Mouse (Mus musculus) monocyte, adult 5-6 weeks (primary cell): ENCODE measurements at regions not wholly inside any gene's neighbourhood (a gene's known extent, or its start where the extent isn't known, plus 50 kb on each side); places are given as distances from the start of the nearest gene placed in this dataset.
A peak's percentile ranks its signal among the peaks of the same experiment; 100 is the strongest.

Source experiments
- ATAC-seq: fragments of 153-309, 156-312 bp; replicated peaks from 2 replicates; pipeline ENCODE4 v1.8.0; 2017; ENCODE audit warnings: mild to moderate bottlenecking; ENCODE audit not compliant: low TSS enrichment, insufficient number of reproducible peaks, severe bottlenecking, poor library complexity, low FRiP score

DNA sequence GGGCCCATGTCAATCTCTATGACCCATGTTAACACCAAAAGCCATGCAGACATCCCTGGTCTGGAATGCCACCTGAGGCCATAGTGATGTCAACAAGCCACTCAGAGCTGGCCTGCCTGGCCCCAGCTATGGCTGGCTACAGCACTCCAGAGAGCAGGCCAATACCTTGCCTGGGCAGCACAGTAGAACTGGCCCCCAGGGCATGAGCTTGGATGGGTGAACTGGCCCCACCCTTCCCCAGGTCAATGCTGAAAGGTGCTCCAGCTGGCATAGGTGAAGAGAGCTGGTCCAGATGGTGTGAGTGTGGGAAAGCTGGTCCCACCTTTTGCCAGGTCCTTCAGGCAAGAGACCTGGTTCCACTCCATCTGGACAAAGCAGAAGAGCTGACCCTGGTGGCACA is 132.2 kb downstream of the Nfkbiz start:
- ATAC-seq: no peak

- peak; percentile 96 for ATAC-seq
Observed at GRCm38 (mm10) chr16:55698489-55698892, 140.2 kb downstream of the Nfkbiz start.

GRCm38 (mm10) chr16:55691069-55691468 is 147.6 kb downstream of the Nfkbiz start:
- ATAC-seq: peak; percentile 99

DNA sequence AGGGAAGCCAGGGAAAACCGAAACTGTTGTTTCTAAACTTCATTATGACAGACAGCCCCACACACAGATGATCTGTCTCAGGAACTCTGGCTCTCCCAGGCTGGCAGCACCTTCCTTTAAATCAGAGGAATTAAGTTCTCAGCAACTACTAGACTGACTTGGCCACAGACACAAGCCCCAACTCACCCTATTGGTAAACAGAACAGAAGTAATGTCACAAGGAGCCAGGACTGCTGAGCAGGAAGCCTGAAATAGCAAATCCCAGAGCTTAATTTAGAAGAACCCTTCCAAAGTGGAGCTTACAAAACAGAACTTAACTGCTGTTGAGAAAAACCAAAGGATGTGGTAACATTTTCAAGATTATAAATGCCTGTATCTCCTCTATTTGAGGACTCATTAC is 174.8 kb downstream of the Nfkbiz start:
- peak; percentile 93 for ATAC-seq

DNA sequence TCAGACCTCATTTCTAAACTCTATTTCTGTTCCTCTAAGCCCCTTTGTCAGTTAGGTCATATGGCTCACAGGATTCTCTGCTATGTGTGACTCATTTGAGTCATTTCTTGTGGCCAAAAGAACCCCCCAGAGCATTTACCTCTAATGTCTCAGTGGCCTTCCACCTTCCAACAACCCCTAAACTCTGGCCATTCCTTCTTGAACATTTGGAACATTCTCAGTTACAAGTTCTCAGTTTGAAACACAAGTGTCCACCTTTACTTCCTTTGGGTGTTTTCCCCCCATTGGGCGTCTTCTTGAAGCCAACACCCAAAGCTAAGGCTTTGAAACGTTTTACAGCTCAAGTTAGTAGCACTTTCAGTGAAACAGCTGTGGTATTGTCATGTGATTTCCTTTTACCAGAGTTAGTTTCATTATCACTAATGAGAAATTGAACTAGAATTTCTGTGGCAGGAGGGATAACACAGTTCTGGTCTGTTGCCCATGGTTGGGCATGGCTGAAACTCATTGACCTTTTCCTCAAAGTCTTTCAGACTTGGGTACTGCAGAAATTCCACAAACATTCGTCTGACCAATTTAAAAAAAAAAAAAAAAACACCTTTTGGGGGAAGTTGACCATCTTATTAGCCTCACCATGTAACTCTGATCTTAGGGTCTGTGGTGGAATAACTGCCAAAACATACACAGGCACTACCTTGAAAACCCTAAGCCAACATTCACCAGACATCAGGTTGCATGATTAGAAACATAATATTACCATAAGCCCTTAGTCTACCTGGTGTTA is 201.8 kb downstream of the Nfkbiz start:
- ATAC-seq: peak; percentile 94

- ATAC-seq: 0 out of 2 replicates have a peak, but pooled peaks have one; percentile 10
Observed at GRCm38 (mm10) chr16:55636224-55636623, 202.5 kb downstream of the Nfkbiz start.

- ATAC-seq: no peak
Observed at GRCm38 (mm10) chr16:55634691-55635090, 204.0 kb downstream of the Nfkbiz start.

DNA sequence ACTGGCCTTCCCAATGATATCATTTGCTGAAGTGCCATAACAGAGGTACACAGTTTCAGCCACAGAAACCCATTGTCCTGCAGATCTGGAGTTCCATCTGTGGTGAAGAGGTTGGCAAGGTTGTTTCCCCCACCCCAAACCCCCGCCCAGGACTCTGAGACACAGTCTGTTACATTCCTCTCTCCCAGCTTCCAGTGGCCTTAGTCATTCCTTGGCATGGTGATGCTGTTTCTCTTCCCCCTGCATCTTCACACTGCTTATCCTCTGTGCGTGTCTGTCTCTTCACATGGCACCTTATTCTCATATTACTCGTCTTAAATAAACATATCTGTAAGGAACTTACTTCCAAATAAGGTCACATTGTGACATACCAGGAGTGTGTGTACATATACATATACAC is 206.5 kb downstream of the Nfkbiz start:
- ATAC-seq: no peak

DNA sequence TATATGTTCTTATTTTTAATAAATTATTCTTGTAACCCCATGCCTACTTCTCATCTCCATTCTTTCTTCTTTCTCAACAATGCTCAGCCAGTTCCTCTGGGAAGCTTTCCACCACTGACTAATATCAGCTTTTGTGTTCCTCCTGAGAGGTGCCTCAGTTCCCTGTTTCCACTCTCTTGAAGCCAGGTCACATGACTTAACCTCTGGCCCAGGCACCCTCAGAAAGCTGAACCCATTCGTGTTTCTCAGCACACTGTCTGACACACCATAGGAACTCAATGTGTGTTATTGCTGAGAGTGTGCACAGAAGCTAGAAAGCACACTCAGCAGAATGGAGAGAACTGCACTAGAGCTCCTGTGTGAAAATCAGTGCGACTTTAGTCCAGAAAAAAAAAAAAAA is 207.1 kb downstream of the Nfkbiz start:
- ATAC-seq: peak; percentile 43

GRCm38 (mm10) chr16:55631048-55631447 is 207.7 kb downstream of the Nfkbiz start:
- no peak for ATAC-seq

DNA sequence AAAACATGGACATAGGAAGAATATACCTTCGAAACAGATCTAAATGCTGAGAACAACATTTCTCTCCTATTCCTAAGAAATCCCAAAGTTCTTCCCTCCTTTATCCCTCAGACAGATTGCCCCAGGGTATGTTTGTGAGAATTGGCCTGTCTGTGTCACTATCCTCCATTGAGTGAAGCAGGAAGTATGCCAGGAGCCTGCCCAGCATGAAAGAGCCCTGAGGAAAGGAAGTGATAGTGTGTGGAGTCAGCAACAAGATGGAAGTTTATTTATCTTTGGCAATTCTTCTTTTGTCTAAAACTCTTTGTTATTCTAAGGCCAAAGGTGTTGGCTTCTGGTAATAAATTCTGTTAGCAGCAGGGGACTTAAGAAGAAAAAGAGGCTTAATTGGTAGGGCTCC is 211.2 kb downstream of the Nfkbiz start:
- no peak for ATAC-seq

DNA sequence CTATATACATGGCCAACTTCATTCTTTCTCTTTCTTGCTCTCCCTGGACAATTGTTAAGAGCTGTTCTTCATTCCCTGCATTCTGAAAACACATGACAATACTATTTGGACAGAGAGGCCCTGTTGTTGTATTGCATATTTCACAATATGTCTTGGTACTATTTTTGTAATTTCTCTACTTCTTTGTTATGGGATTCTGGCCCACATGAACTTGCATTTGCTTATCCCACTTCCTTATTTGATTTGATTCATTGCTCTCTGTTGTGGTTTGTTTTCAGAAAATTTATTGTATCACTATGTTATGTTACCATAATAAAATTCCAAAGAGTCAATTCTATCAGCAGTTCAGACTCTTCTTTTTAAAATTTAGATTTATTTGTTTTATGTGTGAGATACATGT is 215.3 kb downstream of the Nfkbiz start:
- peak; percentile 75 for ATAC-seq

- no peak for ATAC-seq
Observed at GRCm38 (mm10) chr16:55619731-55620130, 219.0 kb downstream of the Nfkbiz start.

DNA sequence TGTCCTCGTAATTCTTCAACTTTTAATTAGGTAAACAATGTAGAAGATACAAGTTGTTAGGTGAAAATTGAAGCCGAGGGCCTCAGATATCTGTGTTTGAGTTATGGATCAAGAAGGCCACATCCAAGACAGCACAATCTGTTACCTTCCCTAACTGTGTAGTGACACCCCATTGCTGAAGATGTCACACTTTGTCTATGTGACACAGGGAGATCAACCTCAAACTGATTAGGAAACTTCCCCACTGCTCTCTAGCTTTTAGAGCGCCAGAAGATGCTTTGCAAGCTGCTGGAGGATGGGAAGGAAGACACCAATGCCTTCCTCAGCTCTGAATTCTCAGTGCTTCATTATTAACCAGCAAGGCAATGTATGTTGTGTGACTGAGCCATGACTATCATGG is 220.7 kb downstream of the Nfkbiz start:
- ATAC-seq: peak; percentile 50; the same call in 1 of the 2 replicates

- no peak for ATAC-seq
Observed at GRCm38 (mm10) chr16:55617506-55617905, 221.2 kb downstream of the Nfkbiz start.

DNA sequence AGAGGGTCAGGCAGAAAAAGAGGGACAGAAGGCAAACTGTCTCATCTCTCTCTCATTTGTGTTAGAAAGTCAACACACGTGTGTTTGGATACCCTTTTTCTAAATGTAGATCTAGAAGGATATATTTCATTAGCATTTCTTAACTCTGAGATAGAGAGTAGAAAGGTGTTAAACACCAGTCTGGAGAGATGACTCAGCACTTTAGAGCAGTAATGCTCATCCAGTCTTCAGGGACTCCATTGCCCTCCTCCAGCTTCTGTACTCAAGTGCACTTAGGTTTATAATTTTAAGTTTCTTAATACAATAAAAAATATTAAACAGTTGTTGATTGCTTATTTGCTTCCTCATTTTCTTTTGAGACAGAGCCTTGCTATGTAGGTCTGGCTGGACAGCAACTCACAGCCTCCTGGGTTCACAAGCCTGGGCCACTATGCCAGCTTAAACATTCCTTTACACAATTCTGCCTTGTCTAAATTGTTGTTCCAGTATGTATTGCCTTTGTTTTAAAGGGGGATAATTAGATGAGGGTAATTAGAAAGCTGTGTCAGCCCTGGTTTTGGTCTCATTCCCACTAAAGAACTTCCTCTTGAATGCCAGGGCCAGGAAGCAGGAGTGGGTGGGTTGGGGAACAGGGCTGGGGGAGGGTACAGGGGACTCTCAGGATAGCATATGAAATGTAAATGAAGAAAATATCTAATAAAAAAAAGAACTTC is 222.1 kb downstream of the Nfkbiz start:
- ATAC-seq: no peak

DNA sequence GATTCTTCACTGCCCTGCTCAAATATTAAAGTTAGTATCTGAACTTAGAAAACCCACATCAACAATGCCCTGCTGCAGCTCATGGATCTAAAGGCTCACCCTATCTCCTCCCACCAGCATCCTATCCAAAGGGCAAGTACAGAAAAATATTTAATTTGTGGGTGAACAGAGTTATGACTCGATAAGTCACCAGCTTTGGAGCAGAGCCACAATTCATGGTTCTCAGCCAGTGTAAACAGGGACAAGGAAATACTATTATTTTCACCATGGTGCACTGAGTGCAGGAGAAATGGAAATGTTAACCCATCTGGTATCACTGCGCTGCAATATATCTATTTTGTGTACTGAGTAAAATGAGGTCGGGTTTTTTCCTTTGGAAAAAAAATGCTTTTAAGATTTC is 225.8 kb downstream of the Nfkbiz start:
- ATAC-seq: no peak

DNA sequence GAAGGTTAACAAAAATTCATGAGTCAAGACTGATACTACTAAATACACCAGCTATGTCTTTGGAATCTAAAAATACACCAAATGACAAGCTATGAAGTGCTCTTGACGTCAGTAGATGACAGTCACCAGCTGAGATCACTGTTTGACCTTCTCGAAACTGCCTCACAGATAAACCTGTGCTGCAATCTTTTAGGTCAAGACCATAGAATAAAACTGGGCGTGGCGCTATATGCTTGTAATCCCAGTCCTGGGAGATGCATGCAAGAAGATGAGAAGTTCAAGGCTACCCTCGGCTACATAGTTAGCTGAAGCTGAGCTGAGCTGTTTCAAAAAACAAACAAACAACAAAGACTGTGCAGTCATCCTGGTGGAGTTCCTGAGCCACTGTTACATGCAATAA is 226.7 kb downstream of the Nfkbiz start:
- ATAC-seq: no peak

GRCm38 (mm10) chr16:55611172-55611571 is 227.5 kb downstream of the Nfkbiz start:
- no peak for ATAC-seq

GRCm38 (mm10) chr16:55608361-55608760 is 230.3 kb downstream of the Nfkbiz start:
- no peak for ATAC-seq
